Mouse (Mus musculus): ENCODE results near the gene Bmyc.
"Not testable (repeated sequence)": the region's sequence is repeated elsewhere in the genome, so short reads cannot be mapped to it uniquely, and the experiment has no call there.

The Bmyc gene

GRCm38 (mm10) chr2:25706643-25707481 lies at the start of gene Bmyc:
Gene Bmyc, plus strand, starts transcription at chr2:25706739.
- peak; percentile 43 to 68 for DNase-seq (ENCODE audit: low spot score in 2 of 2)

GRCm38 (mm10) chr2:25657246-25657645 lies 49.3 kb upstream of the Bmyc start:
- DNase-seq (ENCODE audit: low spot score in 2 of 2): no peak

- DNase-seq (ENCODE audit: low spot score in 2 of 2): no peak
These were observed 48.9 kb upstream of the Bmyc start, which contains the start of gene Lcn5 for GRCm38 (mm10) chr2:25657652-25658051. Gene Lcn5, plus strand, starts transcription at chr2:25657952.

- no peak for DNase-seq (ENCODE audit: low spot score in 2 of 2)
These were observed 46.3 kb upstream of the Bmyc start for GRCm38 (mm10) chr2:25660279-25660678.

GRCm38 (mm10) chr2:25661245-25661970 lies 45.1 kb upstream of the Bmyc start:
- DNase-seq (ENCODE audit: low spot score in 2 of 2): no peak

GRCm38 (mm10) chr2:25663511-25663910 lies 43.0 kb upstream of the Bmyc start:
- peak; percentile 30 to 71 for DNase-seq (ENCODE audit: low spot score in 2 of 2)

- DNase-seq (ENCODE audit: low spot score in 2 of 2): no peak
These were observed 42.4 kb upstream of the Bmyc start for GRCm38 (mm10) chr2:25664125-25664524.

- no peak for DNase-seq (ENCODE audit: low spot score in 2 of 2)
These were observed 40.0 kb upstream of the Bmyc start for GRCm38 (mm10) chr2:25666516-25666915.

- DNase-seq (ENCODE audit: low spot score in 2 of 2): no peak
These were observed 30.1 kb upstream of the Bmyc start, which contains the start of gene Lcn6 for GRCm38 (mm10) chr2:25676486-25676885. Gene Lcn6, plus strand, starts transcription at chr2:25676786.

GRCm38 (mm10) chr2:25679559-25679958 lies 27.0 kb upstream of the Bmyc start:
- DNase-seq (ENCODE audit: low spot score in 2 of 2): no peak

GRCm38 (mm10) chr2:25682426-25682825 lies 24.1 kb upstream of the Bmyc start, which contains the start of gene Lcn10:
Gene Lcn10, plus strand, starts transcription at chr2:25682726.
- DNase-seq (ENCODE audit: low spot score in 2 of 2): no peak

- no peak for DNase-seq (ENCODE audit: low spot score in 2 of 2)
These were observed 19.6 kb upstream of the Bmyc start for GRCm38 (mm10) chr2:25686941-25687340.

GRCm38 (mm10) chr2:25694605-25695004 lies 11.9 kb upstream of the Bmyc start:
- peak; percentile 37 to 81 for DNase-seq (ENCODE audit: low spot score in 2 of 2)

GRCm38 (mm10) chr2:25696951-25697350 lies 9.6 kb upstream of the Bmyc start:
- DNase-seq (ENCODE audit: low spot score in 2 of 2): no peak

- no peak for DNase-seq (ENCODE audit: low spot score in 2 of 2)
These were observed 7.8 kb upstream of the Bmyc start for GRCm38 (mm10) chr2:25698696-25699095.

- not testable (repeated sequence) for DNase-seq (ENCODE audit: low spot score in 2 of 2)
These were observed 6.8 kb upstream of the Bmyc start, which contains the start of gene Obp2a for GRCm38 (mm10) chr2:25699743-25700142. Gene Obp2a, plus strand, starts transcription at chr2:25700043.

- peak in 1 of 2 experiments; percentile 38 for DNase-seq (ENCODE audit: low spot score in 2 of 2)
These were observed 5.5 kb upstream of the Bmyc start for GRCm38 (mm10) chr2:25701001-25701400.

GRCm38 (mm10) chr2:25703706-25704105 lies 2.8 kb upstream of the Bmyc start:
- DNase-seq (ENCODE audit: low spot score in 2 of 2): no peak

- DNase-seq (ENCODE audit: low spot score in 2 of 2): peak in 1 of 2 experiments; percentile 28
These were observed 1.6 kb downstream of the Bmyc start for GRCm38 (mm10) chr2:25708121-25708520.

GRCm38 (mm10) chr2:25709056-25709455 lies 2.5 kb downstream of the Bmyc start:
- not testable (repeated sequence) for DNase-seq (ENCODE audit: low spot score in 2 of 2)

GRCm38 (mm10) chr2:25709791-25710190 lies 3.3 kb downstream of the Bmyc start:
- DNase-seq (ENCODE audit: low spot score in 2 of 2): not testable (repeated sequence)

- DNase-seq (ENCODE audit: low spot score in 2 of 2): not testable (repeated sequence)
These were observed 5.1 kb downstream of the Bmyc start for GRCm38 (mm10) chr2:25711641-25712040.

Measured in spleen, postnatal 4 days (tissue).